Mouse (Mus musculus) heart, embryonic 16.5 days (tissue): ENCODE results near the gene Bbs7. TPM values are rescaled to one million over a fixed set of nuclear protein-coding genes. Genes with fewer than 3 reads are reported as not detected.

Experiments used
- polyA plus RNA-seq: library from polyadenylated mRNA; unstranded; fragments of >200 nt; fragmentation: Nextera tagmentation; extraction: Ambion mirVana; gene quantifications from 2 replicates; pipeline ENCODE4 v1.2.1, GENCODE M21; 2015

Bbs7 gene
- polyA plus RNA-seq, 1 experiment from 2014 or later, result 10.0 TPM

Other genes starting within 250 kb of the Bbs7 start
- gene Anxa5, start 137.6 kb downstream of the Bbs7 start, polyA plus RNA-seq, result 453 and 471 TPM in 2 replicates
- 1.00 and 1.7 TPM in 2 replicates for gene 1810062G17Rik, start 137.5 kb downstream of the Bbs7 start, polyA plus RNA-seq
- gene Gm11549, start 91.7 kb downstream of the Bbs7 start, polyA plus RNA-seq, result 0.27 and 0.35 TPM in 2 replicates
- gene Exosc9, start 60.9 kb downstream of the Bbs7 start, polyA plus RNA-seq, result 55.5 and 57.5 TPM in 2 replicates
- gene Ccna2, start 41.3 kb downstream of the Bbs7 start, polyA plus RNA-seq, result 170 and 195 TPM in 2 replicates
- gene Trpc3, start 76.7 kb upstream of the Bbs7 start, polyA plus RNA-seq, result 4.7 and 5.3 TPM in 2 replicates
- 36.2 and 36.4 TPM in 2 replicates for gene 4932438A13Rik, start 249.6 kb upstream of the Bbs7 start, polyA plus RNA-seq